In the genomic region with DNA sequence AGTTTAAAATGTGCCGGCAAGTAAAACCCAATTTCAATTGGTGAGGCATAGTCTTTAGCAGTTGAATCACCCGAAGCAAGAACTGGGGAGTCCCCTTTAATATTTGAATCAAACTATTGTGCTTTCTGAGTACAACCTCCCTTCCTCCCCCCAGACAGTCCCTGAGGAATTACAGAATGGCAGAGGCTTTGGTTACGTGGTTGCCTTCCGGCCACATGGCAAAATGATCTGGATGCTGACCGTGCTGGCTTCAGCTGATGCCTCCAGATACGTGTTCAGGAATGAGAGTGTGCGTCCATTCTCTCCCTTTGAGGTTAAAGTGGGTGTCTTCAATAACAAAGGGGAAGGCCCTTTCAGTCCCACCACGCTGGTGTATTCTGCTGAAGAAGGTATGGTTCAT, we compare ENCODE assay signal across 28 mouse cellular contexts.
DNase-seq lines count a peak whose midpoint lies in the region; ATAC-seq lines count a peak whose summit lies in the region.
"Had no signal": no experiment of that assay in that cellular context is flagged by ENCODE, and none has a peak within 500 bp of the region (broad histone marks: within the 10 kb centered on the region; RNA-seq: fewer than 3 reads in every experiment).

No protein-coding gene starts in this region.

- no peak overlapping the region for H3K9ac ChIP-seq in intestine, embryonic 15.5 days
- H3K9ac ChIP-seq: embryonic facial prominence, embryonic 13.5 days; forebrain, embryonic 12.5 days; forebrain, embryonic 15.5 days; heart, embryonic 15.5 days; hindbrain, embryonic 14.5 days had no signal

- H3K4me3 ChIP-seq in intestine, embryonic 15.5 days (replicated peaks) = no peak overlapping the region
- H3K4me3 ChIP-seq: embryonic facial prominence, embryonic 10.5 days; embryonic facial prominence, embryonic 13.5 days; erythroblast, embryonic 14.5 days; forebrain, embryonic 12.5 days; forebrain, embryonic 15.5 days; heart, embryonic 15.5 days had no signal

- H3K4me1 ChIP-seq in intestine, embryonic 15.5 days (replicated peaks) = no peaks in the 10 kb centered on the region
- H3K4me1 ChIP-seq: forebrain, embryonic 12.5 days; forebrain, embryonic 15.5 days; heart, embryonic 15.5 days had no signal

- no peaks in the 10 kb centered on the region for H3K36me3 ChIP-seq in intestine, embryonic 15.5 days
- H3K36me3 ChIP-seq: embryonic facial prominence, embryonic 10.5 days; embryonic facial prominence, embryonic 13.5 days; forebrain, embryonic 12.5 days; forebrain, embryonic 15.5 days; G1E; heart, embryonic 15.5 days had no signal

- ATAC-seq in cerebellum, adult (ENCODE audit: insufficient number of reproducible peaks, low FRiP score, low TSS enrichment) = no peak
- no peak for ATAC-seq in intestine, embryonic 15.5 days
- ATAC-seq: forebrain, embryonic 15.5 days; hindbrain, postnatal 0 days; inflammation-experienced regulatory T-cells, adult 6 months had no signal

- no peak overlapping the region for H3K4me2 ChIP-seq in intestine, embryonic 15.5 days (replicated peaks)
- H3K4me2 ChIP-seq: embryonic facial prominence, embryonic 13.5 days; forebrain, embryonic 12.5 days; forebrain, embryonic 15.5 days; heart, embryonic 11.5 days; heart, embryonic 15.5 days; hindbrain, embryonic 14.5 days had no signal

- DNase-seq in gastrocnemius, postnatal 14 days = peak; percentile 3
- no peak for DNase-seq in gastrocnemius, postnatal 25 days
- peak; percentile 12 to 16 for DNase-seq in spleen, postnatal 36 days (ENCODE audit: low spot score in 2 of 2)
- no peak for DNase-seq in spleen, postnatal 10 days (ENCODE audit: low spot score in 2 of 2)
- DNase-seq in NIH3T3 (ENCODE audit: low read depth) = peak; percentile 10
- DNase-seq: adrenal gland, adult 2 months; adrenal gland, postnatal 14 days; cerebellum, adult 11-12 months; cerebellum, adult 8-10 months; cerebellum, postnatal 10 days; cerebellum, postnatal 36 days; embryo, embryonic 11 days; heart, adult 11 months; heart, postnatal 14 days; heart, postnatal 4 days had no signal

- intact Hi-C loops in gastrocnemius, postnatal 14 days (cut with DNase I; ENCODE audit: low total_unique reads) = no loop called here

- H3K9me3 ChIP-seq in intestine, embryonic 15.5 days = no peaks in the 10 kb centered on the region
- H3K9me3 ChIP-seq: embryonic facial prominence, embryonic 10.5 days; embryonic facial prominence, embryonic 13.5 days; forebrain, embryonic 12.5 days; forebrain, embryonic 15.5 days; G1E; heart, embryonic 15.5 days had no signal

- no peaks in the 10 kb centered on the region for H3K27me3 ChIP-seq in intestine, embryonic 15.5 days (replicated peaks)
- H3K27me3 ChIP-seq: embryonic facial prominence, embryonic 13.5 days; forebrain, embryonic 12.5 days; forebrain, embryonic 15.5 days; heart, embryonic 15.5 days had no signal

- no peak overlapping the region for H3K27ac ChIP-seq in intestine, embryonic 15.5 days
- H3K27ac ChIP-seq: embryonic facial prominence, embryonic 10.5 days; embryonic facial prominence, embryonic 13.5 days; forebrain, embryonic 12.5 days; forebrain, embryonic 15.5 days; heart, embryonic 15.5 days; hindbrain, embryonic 14.5 days; hindbrain, postnatal 0 days had no signal

- WGBS in intestine, embryonic 15.5 days = 84% methylated on average over 8 of the region's 8 CpGs

Comparison
In these comparisons a context has a peak if more than half of its experiments do, and no peak if none do; other contexts are left out.
1. DNase-seq: peak in gastrocnemius, postnatal 14 days (single experiment), spleen, postnatal 36 days (2 of 2) and NIH3T3 (single experiment); none in gastrocnemius, postnatal 25 days (single experiment) and spleen, postnatal 10 days (0 of 2).